ENCODE assay signal across 11 mouse cellular contexts in the genomic region with DNA sequence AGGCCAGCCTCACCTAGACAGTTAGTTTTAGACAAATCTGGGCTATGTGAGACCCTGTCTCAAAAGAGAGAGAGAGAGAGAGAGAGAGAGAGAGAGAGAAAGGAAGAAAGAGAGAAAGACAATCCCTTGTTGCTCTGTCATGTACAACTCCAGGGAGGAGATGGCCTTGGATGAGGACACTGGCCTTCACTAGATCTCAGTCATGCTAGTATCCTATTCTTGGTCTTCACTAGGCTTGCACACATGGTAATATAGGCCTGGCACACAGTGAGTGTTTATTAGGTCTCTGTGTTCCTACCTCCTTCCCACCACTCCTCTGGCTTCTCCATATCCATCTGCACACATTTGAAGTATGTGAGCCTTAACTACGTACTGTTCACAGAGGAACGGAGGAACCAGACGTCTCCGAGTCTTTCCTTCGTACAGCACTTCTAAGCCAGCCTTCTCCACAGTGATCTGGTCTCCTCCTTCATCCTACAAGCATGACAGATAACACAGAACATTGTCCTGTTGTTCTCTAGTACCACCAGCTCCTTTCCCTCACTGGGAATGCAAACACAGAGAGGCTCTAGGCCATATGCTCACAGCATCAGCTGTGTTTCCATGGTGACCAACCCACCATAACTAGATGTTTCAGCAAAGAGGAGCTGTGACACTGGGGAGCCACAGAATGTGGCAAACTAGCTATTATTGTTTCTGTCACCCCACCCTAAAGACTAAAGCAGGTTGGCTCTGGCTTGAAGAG. TPM values are rescaled to one million over a fixed set of nuclear protein-coding genes. Genes with fewer than 3 reads are reported as not detected.
A peak's percentile ranks its signal among the peaks of the same experiment; 100 is the strongest.
DNase-seq lines count a peak whose midpoint lies in the region; ATAC-seq and TF ChIP-seq lines count a peak whose summit lies in the region.
"Had no signal": no experiment of that assay in that cellular context is flagged by ENCODE, and none has a peak within 500 bp of the region (broad histone marks: within the 10 kb centered on the region; RNA-seq: fewer than 3 reads in every experiment).

No protein-coding gene starts in this region.

- H3K4me1 ChIP-seq in midbrain, embryonic 14.5 days (ENCODE audit: control insufficient read depth, insufficient read depth, low read length): peaks cover 4% of the 10 kb centered on the region; the same call in 1 of the 2 replicates
- H3K4me1 ChIP-seq: heart, embryonic 15.5 days had no signal

- no peak; the same call in 1 of the 2 replicates for ATAC-seq in midbrain, embryonic 14.5 days (ENCODE audit: low FRiP score, low TSS enrichment)

- H3K9ac ChIP-seq in midbrain, embryonic 14.5 days (replicated peaks; ENCODE audit: low read length): no peak overlapping the region
- H3K9ac ChIP-seq: heart, embryonic 15.5 days; lung, embryonic 14.5 days had no signal

- H3K4me2 ChIP-seq in midbrain, embryonic 14.5 days (ENCODE audit: low read length): no peak overlapping the region
- H3K4me2 ChIP-seq: heart, embryonic 15.5 days; lung, embryonic 14.5 days had no signal

- no peaks in the 10 kb centered on the region for H3K9me3 ChIP-seq in midbrain, embryonic 14.5 days (ENCODE audit: control insufficient read depth, low read length)
- H3K9me3 ChIP-seq: heart, embryonic 15.5 days had no signal

- WGBS in midbrain, embryonic 14.5 days: 91% methylated on average over 5 of the region's 5 CpGs

- H3K4me3 ChIP-seq in layer of hippocampus, adult 2 months: no peak overlapping the region
- H3K4me3 ChIP-seq in midbrain, embryonic 14.5 days (replicated peaks; ENCODE audit: low read depth, low read length): no peak overlapping the region
- H3K4me3 ChIP-seq: heart, embryonic 15.5 days had no signal

- no peak for TF ChIP-seq CTCF in layer of hippocampus, adult 2 months (conservative IDR thresholded peaks at IDR 0.05)

- H3K27ac ChIP-seq in layer of hippocampus, adult 2 months: peak overlapping the region; percentile 95
- no peak overlapping the region for H3K27ac ChIP-seq in midbrain, embryonic 14.5 days (replicated peaks; ENCODE audit: low read depth, low read length)
- H3K27ac ChIP-seq: heart, embryonic 15.5 days had no signal

- H3K27me3 ChIP-seq in midbrain, embryonic 14.5 days (ENCODE audit: control insufficient read depth, insufficient read depth, low read length): no peaks in the 10 kb centered on the region
- H3K27me3 ChIP-seq: heart, embryonic 15.5 days had no signal

- no peaks in the 10 kb centered on the region for H3K36me3 ChIP-seq in midbrain, embryonic 14.5 days (ENCODE audit: control insufficient read depth, insufficient read depth, low read length)
- H3K36me3 ChIP-seq: heart, embryonic 15.5 days had no signal

- peak; percentile 27 for DNase-seq in adrenal gland, adult 2 months
- no peak for DNase-seq in adrenal gland, postnatal 25 days
- peak; percentile 61 for DNase-seq in brain, embryonic 18.5 days (ENCODE audit: low read depth, low spot score)
- DNase-seq in layer of hippocampus, adult 2 months (ENCODE audit: low spot score in 2 of 2): peak; percentile 70 to 87
- DNase-seq in midbrain, embryonic 14.5 days: peak; percentile 67
- DNase-seq in heart, adult 18-20 months: no peak
- DNase-seq in yolk sac, embryonic 10.5 days (ENCODE audit: low spot score): no peak
- no peak for DNase-seq in kidney, adult 18-20 months
- DNase-seq: kidney, postnatal 36 days; lung, embryonic 14.5 days had no signal

RNA-seq across cellular contexts. Expression of a gene that starts 33.6 kb away (rescaled TPM):
- 10 to 100 TPM; 27.5 TPM for total RNA-seq in adrenal gland, adult 2 months (2021)
- polyA plus RNA-seq in adrenal gland, adult 2 months (2012; rRNA removed): 14.8 and 24.6 TPM in 2 replicates
- 23.9 and 28.3 TPM in 2 replicates for total RNA-seq in adrenal gland, postnatal 25 days (2021)
- total RNA-seq in layer of hippocampus, adult 2 months (2021): 10 to 100 TPM; 26.0 to 27.6 TPM
- polyA plus RNA-seq in midbrain, embryonic 14.5 days (2014; fragmentation: Nextera tagmentation; extraction: Ambion mirVana): 18.2 and 23.9 TPM in 2 replicates
- 10 to 100 TPM; 48.8 to 55.6 TPM for total RNA-seq in heart, adult 18-20 months (2021)

Comparison
In these comparisons a context has a peak if more than half of its experiments do, and no peak if none do; other contexts are left out.
1. DNase-seq: peak in adrenal gland, adult 2 months (single experiment), brain, embryonic 18.5 days (single experiment), layer of hippocampus, adult 2 months (2 of 2) and midbrain, embryonic 14.5 days (single experiment); none in adrenal gland, postnatal 25 days (single experiment), heart, adult 18-20 months (0 of 2), yolk sac, embryonic 10.5 days (single experiment) and kidney, adult 18-20 months (single experiment).